Mouse (Mus musculus): ENCODE data around the gene Acaa1a. TPM values are rescaled to one million over a fixed set of nuclear protein-coding genes. Genes with fewer than 3 reads are reported as not detected.
A peak's percentile ranks its signal among the peaks of the same experiment; 100 is the strongest.

The Acaa1a gene
- total RNA-seq (2021), result 10 to 100 TPM; 63.9 to 70.5 TPM
- long read RNA-seq, experiment 1, transcript Acaa1a-201 (12 exons, 1,762 nt), result major isoform, 52 of 104 reads
- long read RNA-seq, experiment 1, partial matches to known transcripts, result 28 of 104 reads
- long read RNA-seq, experiment 1, other reads (novel, unspliced or antisense), result 24 of 104 reads
- long read RNA-seq, experiment 2, transcript Acaa1a-201 (12 exons, 1,762 nt), result major isoform, 61 of 96 reads
- long read RNA-seq, experiment 2, partial matches to known transcripts, result 10 of 96 reads
- long read RNA-seq, experiment 2, other reads (novel, unspliced or antisense), result 25 of 96 reads

DNA sequence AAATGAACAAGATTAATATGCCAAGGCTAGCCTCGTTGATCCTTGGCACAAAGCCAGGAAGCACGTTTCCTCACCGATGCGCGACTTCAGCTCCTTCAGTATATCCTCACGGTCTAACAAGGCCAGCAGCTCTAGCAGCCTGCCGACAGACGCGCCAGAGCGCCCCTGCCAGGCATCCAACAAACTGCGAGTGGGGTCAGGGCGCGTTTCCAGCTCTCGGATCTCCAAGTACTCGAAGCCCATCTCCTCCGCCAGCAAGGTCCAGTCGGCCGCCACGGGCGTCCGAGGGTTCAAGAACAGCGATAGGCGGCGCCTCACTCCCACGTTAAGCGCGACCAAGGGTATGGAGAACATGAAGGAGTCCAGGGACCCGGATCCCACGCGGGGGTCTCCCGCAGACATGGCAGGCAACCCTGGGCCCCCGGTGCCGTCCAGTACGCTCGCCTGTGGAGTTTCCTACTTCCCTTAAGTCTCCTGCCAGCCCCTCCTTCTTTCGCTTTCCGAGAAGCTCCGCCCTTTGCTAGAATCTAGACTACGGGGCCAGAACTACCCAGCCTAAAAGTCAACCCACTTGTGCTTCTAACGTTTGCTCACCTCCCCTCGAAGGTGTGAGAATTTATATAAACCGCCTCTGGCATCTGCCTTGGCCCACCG is at the start of gene Acaa1a:
TSS of gene Acaa1a (plus strand) at position 119 of the 654 bp plus-strand sequence.
- DNase-seq (ENCODE audit: low spot score in 2 of 2), result peak; percentile 25 to 39

DNA sequence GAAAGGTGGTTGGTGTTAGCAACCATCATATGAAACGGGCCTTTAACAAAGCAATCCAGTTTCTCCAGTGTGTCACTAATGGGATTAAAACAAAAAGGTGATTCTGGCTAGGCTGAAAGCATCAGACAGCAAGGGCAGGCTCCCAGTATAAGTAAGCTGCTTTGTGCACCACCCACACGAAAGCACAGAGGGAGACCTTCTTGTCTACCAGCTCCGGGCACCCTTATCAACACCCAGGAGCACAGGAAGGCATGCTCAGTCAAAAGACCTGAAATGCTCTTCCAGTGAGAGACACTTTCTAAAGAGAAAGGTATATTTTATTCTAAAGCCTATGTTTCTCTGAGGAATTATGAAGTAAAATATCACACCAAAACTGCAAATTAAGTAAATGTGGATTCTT is 48.7 kb upstream of the Acaa1a start:
- DNase-seq (ENCODE audit: low spot score in 2 of 2), result no peak

DNA sequence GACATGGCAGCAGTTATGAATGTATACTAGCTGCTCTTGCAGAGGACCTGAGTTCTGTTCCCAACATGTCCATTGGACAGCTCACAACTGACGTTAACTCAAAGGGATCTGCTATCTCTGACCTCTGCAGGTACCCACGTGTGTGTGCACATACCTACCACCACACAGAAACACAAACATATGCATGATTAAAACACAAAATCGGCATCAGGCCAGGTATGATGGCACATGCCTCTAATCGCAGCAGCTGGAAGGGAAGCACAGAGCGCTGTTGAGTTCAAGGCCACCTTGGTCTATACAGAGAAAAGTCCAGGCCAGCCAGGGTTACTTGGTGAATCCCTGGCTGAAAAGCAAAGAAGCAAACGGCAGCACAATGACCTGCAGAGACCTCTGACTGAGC is 41.8 kb upstream of the Acaa1a start:
- DNase-seq (ENCODE audit: low spot score in 2 of 2), result no peak

DNA sequence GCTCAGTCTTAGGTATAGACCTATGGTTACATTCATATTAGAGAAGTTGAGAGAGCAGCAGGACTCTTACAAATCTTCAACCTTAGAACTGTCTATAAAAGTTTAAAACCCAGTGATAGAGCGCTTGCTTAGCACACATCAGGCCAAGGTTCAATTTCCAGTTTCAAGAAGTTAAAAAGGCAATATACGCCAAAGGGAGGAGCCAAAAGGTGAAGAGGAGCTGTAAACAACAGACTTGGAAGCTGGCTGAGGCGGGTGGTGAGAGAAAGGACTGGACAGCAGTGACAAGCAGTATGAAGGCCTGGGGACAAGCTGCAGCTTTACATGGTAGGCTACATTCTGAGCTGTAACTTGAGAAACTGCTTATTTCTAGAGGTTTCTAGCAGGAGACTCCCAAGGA is 40.9 kb upstream of the Acaa1a start:
- no peak for DNase-seq (ENCODE audit: low spot score in 2 of 2)

DNA sequence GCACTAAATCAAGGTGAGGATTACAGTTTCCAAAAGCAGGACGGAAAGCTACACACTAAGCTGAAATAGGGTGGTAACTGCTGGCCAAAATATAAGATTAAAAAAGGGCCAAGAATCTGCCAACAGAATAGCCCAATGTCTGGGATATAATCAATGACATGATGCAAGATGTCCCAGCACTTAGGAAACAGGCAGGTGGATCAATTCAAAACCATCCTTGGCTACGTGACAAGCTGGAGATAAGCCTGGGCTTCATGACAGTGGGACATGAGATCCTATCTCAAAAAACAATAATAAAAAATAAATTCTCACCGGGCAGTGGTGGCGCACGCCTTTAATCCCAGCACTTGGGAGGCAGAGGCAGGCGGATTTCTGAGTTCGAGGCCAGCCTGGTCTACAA is 33.6 kb upstream of the Acaa1a start:
- DNase-seq (ENCODE audit: low spot score in 2 of 2), result no peak

DNA sequence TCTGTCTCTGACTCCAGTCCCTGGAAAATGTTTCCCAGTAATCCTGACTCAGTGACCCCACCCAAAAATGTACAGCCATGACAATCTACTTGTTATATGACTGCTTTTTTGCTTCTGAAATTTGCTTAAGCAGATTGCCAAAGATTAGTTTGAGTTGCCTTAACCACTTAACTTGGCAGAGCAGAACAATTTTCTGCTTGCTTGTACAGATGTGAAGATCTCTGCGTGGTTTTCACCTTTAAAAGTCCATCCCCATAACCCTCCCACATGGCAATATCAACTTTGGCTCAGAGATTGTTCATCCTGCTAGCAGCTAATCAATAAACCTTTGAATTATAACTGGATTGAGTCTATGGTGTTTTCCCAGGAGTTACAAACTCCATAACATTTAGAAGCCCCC is 30.4 kb upstream of the Acaa1a start:
- no peak for DNase-seq (ENCODE audit: low spot score in 2 of 2)

DNA sequence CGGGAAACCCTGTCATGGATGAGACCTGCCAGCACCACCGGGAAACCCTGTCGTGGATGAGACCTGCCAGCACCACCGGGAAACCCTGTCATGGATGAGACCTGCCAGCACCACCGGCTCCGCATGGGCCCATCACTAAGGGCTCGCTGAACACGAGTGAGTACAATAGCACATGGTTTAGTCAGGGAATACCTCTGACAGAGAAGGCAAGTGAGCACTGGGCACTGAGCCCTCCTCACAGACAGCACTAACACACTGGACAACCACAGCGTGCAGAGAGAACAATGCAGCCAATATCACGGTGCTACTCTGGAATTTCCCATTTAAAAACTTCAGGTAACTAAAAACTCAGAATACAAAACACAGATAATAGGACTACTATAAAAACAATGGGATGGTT is 26.4 kb upstream of the Acaa1a start:
- DNase-seq (ENCODE audit: low spot score in 2 of 2), result no peak

DNA sequence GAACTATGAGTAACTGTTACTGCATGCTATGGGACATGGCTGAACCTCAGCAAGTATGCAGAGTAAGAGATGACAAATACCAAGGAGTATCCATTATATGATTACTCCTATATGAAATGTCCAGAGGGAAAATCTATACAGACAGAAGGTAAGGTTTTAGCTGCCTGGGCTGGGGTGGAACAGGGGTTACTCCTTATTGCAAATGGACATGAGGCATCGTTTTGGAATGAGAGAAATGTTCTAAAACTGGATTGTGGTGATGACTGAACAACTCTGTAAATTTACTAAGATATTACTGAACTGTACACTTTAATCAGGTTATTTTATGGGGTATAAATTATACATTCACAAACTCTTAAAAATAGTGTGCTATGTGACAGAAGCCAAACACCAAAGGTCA is 20.6 kb upstream of the Acaa1a start:
- no peak for DNase-seq (ENCODE audit: low spot score in 2 of 2)

DNA sequence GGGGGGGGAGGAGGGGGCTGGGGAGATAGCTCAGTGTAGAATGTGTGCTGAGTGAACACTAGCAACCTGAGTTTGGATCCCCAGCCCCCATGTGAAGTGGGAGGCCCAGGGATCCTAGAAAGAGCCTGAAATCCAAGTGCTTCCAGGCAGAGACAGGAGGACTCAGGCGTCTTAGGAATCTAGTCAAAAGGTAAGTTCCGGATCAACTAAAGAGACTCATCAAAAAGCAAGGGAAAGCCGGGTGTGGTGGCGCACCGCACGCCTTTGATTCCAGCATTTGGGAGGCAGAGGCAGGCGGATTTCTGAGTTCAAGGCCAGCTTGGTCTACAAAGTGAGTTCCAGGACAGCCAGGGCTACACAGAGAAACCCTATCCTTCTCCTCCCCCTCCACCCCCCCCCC is 19.0 kb upstream of the Acaa1a start:
- DNase-seq (ENCODE audit: low spot score in 2 of 2), result no peak

DNA sequence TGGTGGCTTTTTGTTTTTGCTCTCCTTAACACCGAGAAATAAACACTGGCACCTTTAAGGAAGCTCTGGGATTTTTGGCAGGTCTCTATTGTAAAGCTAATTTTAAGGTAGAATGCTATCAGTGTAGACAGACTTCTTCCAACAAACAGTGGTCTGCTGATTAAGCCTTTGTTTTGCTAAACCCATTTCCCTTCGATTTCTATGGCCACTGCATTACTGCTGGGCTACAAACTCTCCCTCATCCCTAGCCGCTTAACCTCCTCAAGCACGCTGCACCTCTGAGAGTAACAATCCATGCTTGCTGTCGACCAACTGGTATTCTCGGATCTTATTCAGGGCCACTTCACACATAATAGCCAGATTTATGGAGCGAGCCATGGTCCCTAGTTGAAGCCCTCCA is 18.5 kb upstream of the Acaa1a start:
- no peak for DNase-seq (ENCODE audit: low spot score in 2 of 2)

DNA sequence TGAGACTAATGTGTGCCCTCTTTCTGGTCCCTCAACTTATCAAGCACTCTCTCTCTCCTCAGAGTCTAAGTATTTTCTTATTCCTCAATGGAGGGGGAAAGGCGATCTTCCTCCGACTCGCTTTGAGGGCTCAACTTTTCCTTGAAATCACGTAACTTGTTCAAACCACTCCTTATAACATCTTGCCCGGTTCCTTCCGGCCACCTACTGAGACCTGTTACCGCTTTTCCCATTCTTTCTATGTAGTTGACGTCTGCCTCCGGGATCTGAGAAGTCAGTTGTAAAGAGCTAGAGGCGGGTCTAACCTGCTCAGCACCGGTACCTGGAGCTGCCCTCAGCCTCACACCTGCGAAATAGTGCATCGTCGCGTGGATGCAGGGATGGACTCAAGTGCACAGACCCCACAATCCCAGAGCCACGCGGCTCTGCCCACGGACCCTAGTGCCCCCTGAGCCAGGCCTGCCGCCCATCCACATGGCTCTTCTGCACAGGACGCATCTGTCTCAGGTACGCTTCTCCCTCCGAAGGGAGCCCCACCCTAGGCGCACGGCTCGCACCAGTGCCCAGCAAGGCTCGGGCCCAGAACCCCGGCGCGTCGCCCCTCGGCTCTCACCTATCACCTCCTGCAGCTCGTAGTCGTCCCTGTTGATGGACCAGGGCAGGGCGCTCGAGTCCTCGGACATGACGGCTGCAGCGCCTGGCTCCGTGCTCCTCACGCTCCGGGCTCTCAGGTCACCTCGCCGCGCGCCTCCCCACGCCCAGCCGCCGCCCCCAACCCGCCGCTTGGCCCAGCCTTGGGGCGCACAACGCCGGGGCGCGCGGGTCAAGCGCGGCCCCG is 17.9 kb upstream of the Acaa1a start:
- DNase-seq (ENCODE audit: low spot score in 2 of 2), result no peak

DNA sequence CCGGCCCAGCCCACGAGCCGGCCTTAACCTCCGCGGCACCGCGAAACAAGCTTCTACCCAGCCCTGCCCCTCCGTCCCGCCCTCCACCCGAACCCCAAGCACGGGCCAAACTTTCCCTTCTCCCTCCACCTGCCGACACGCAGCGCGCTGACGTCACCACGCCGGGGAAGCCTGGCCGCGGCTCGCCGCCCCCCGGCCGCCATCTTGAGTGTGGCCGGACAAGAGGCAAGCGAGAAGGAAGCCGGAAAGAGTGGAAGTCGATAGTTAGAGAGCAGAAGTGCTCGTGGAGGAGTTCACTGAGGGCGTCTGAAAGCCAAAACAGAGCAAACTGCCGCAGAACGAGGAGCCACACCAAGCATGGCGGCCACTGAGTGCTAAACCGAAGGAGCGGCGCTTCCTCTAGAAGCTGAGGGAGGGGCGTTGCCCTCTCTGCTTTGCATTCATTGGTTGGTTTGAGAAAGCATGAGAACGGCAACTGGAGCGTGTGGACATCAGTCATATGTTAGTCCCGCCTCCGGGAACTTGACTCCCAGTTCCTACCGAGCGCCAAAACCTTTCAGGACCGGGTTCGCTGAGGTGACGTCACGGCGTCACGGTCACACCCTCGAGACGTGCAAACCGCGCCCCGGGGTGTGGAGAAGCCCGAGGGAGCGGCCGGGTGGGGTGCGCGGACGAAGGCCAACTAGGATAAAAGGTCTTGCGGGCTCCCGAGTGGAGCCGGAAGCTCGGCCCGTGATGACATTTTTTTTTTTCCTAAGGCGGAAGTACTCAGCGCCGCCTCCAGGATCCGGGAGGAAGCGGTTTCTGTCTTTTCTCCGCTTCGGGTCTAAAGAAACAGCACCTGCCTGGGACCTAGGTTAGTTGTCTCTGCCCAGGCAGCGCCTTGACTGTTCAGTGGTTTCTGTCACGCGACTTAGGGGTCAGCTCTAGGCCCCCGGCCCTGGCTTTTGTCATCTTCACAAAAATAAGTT is 16.9 kb upstream of the Acaa1a start, which contains the start of gene Oxsr1:
TSS of gene Oxsr1 (minus strand) at position 139 of the 971 bp plus-strand sequence.
- DNase-seq (ENCODE audit: low spot score in 2 of 2), result peak; percentile 99 to 100

DNA sequence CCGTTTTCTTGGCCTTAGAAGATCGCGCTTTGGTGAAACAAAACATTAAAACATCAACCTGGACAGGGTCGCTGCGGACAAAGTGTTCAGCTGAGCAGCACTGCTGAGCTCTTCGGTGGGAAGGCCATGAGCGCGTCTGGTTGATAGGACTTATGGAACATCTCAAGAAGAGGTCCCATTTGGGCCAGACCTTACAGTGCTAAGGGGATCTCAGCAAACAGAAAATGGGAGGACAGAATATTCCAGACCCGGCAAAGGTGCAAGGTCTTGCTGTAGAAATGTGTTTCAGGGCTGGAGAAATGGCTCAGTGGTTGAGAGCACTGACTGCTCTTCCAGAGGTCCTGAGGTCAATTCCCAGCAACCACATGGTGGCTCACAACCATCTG is 16.2 kb upstream of the Acaa1a start:
- DNase-seq (ENCODE audit: low spot score in 2 of 2), result no peak

DNA sequence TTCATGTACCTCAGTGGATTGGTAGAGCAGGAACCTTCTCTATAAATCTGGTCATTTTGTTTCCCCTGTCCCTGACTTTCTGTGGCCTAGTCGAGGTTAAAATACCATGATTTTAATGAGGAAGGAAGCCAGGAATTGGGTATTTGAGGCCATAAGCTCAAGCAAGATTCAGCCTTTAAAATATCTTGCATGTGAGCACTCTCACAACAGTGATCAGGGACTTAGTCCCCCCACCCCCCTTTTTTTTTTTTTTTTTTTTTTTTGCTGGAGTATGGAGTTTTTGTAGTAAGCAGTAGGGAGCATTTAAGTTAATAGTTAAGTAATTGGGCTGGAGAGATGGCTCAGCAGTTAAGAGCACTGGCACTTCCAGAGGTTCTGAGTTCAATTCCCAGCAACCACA is 15.3 kb upstream of the Acaa1a start:
- no peak for DNase-seq (ENCODE audit: low spot score in 2 of 2)

DNA sequence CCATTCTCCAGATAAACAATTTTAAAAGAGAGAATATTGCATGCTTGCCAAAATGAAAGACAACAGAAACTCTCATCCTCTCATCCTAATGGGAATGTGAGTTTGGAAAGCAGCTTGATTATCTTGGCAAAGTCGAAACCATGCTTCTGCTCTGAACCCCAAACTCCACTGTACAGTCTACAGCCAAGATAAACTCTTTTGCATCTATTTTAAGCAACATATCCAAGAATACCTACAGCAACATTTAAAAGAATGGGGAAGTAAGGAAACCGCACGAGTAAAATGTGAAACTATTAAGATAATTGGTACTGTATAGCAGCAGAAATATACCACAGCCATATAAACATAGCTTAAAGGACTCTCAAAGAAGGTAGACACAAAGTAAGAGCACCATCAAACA is 11.0 kb upstream of the Acaa1a start:
- DNase-seq (ENCODE audit: low spot score in 2 of 2), result no peak

DNA sequence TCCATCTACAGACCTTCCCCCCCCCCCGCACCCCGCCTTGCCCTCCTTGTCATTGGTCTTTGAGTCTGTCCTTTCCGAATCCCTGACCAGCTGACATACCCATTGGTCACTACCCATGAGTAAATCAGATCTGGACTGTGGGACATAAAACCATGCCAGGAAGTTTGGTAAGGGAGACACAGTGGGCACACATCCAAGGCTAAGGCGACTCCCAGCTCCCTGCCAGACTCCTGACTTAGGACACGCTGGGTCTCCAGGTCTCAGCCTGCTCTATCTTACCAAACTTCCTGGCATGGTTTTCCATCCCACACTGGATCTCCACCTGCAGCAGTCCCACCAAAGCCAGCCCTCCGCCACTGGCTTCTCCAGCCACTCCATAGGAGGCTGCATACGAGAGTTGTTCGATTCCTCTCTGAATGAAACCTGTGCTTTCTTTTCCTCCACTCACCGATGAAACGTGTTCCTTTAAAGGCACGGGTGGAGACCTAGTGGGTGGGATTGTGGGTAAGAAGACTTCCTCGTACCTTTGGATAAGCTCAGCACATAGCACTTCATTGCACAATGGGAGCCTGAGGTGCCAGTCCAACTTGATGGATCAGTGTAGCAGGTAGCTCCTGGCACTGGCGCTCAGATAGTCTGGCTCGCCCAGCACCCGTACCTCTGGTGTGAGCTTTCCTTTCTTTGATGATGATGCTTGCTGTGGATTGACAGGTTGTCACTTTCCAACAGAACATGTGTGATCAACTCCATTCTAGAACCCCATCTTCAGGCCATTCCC is 9.1 kb upstream of the Acaa1a start:
- no peak for DNase-seq (ENCODE audit: low spot score in 2 of 2)

DNA sequence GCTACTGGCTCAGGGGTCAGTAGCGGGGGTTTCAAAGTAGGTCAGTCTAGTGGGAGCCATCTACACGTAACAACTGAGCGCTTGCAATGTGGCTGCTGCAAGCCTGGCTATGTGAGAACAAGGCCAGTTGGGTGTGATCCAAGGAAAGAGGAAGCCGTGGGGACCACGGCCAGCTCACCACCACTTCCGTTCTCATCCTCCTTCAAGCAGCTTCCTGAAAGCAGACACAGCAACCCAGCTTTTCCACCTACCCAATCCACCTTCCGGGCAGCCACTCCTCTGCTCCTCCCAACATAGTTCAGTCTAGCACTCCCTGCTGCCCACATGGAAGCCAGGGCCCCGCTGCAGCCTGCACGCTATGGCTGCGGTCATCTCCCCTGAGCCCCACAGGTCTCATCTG is 5.2 kb upstream of the Acaa1a start:
- DNase-seq (ENCODE audit: low spot score in 2 of 2), result peak; percentile 35 to 55

DNA sequence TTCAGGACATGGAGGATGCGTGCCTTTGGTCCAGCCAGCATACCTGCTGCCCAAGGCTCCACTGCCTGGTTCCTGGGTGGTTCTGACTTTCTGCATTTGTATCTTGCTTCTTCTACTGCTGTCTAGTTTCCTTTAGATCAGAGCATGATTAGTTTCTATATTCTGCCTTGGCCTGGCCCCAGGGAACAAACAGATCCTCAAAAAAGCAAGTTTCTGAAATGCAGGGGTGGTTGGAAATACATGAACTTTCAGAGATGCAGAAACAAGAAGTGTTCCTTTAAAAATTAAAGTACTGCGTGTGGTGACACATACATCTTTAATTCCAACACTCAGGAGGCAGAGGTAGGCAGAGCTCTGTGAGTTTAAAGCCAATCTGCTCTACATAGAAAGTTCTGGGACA is 4.6 kb upstream of the Acaa1a start:
- DNase-seq (ENCODE audit: low spot score in 2 of 2), result peak; percentile 32 to 50

DNA sequence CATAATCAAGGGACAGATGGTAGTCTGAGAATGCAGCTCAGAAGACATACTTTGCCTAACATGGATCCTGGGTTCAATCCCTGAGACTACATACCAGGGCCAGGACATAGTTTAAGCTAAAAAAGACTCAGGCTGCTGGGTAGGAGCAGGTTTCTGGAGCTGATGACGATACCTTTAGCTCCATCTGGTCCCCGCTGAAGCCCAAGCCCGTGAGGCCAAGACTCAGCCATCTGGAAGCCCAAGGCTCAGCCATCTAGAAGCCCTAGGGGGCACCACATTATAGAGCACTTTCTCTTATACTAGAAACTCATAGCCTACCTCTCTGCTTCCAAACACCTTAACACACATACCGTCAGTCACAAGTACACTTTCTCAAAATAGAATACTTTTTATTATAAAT is 3.9 kb upstream of the Acaa1a start:
- DNase-seq (ENCODE audit: low spot score in 2 of 2), result no peak

DNA sequence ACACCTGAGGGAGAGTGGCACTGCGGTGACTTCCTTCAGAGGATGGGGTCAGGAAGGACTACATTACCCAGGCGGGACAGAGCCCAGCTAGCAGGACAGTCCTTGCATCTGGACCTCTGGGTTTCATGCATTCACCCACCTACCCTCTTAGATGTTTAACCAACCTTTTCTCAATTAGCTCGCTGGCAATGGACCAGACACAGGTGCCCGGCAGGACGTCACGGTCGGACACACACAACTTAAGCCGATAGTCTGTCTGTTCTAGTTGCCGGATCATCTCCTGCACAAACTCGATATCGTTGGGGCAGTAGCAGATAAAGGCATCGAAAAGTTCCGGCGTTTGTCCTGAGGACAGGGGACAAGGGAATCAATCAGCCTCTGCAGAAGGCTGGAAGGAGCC is 1.6 kb upstream of the Acaa1a start:
- DNase-seq (ENCODE audit: low spot score in 2 of 2), result no peak
